In genomic region chr2:24935057-24935796, GRCm38 (mm10) we compare ENCODE assay signal across 8 mouse cellular contexts. TPM values are rescaled to one million over a fixed set of nuclear protein-coding genes. Genes with fewer than 3 reads are reported as not detected.
A peak's percentile ranks its signal among the peaks of the same experiment; 100 is the strongest.
DNase-seq lines count a peak whose midpoint lies in the region; ATAC-seq and TF ChIP-seq lines count a peak whose summit lies in the region.

Gene Arrdc1, minus strand, starts transcription at chr2:24935252.

- H3K9me3 ChIP-seq in erythroblast, embryonic 14.5 days (ENCODE audit: control insufficient read depth, low read length): no peaks in the 10 kb centered on the region
- no peaks in the 10 kb centered on the region for H3K9me3 ChIP-seq in heart, embryonic 11.5 days (replicated peaks; ENCODE audit: control insufficient read depth, low read length)
- no peaks in the 10 kb centered on the region for H3K9me3 ChIP-seq in kidney, embryonic 16.5 days (ENCODE audit: low read length)

- under 1% methylated on average over 42 of the region's 49 CpGs for WGBS in heart, embryonic 11.5 days (ENCODE audit: insufficient replicate concordance)
- under 1% methylated on average over 48 of the region's 49 CpGs for WGBS in kidney, embryonic 16.5 days
- WGBS in liver, adult 2 months: under 1% methylated on average over 49 of the region's 49 CpGs

- no peaks in the 10 kb centered on the region for H3K79me3 ChIP-seq in C2C12 (ENCODE audit: low read depth)

- no peak for TF ChIP-seq CTCF in C2C12 (IDR thresholded peaks at IDR 0.05; ENCODE audit: control insufficient read depth, insufficient read depth, insufficient read length)
- peak; percentile 43; the same call in 1 of the 2 replicates for TF ChIP-seq CTCF in brain, embryonic 14.5 days (IDR thresholded peaks at IDR 0.05; ENCODE audit: borderline replicate concordance, extremely low read depth, insufficient read depth, insufficient read length)
- peak; percentile 76 for TF ChIP-seq CTCF in liver, adult 2 months (IDR thresholded peaks at IDR 0.05; ENCODE audit: low read depth, low read length)

- H3K27ac ChIP-seq in heart, embryonic 11.5 days (ENCODE audit: low read depth, low read length): peak within 1 kb of the TSS; percentile 60; the same call in 1 of the 2 replicates
- H3K27ac ChIP-seq in kidney, embryonic 16.5 days (ENCODE audit: low read length): peak within 1 kb of the TSS; percentile 84
- H3K27ac ChIP-seq in liver, adult 2 months (replicated peaks; ENCODE audit: insufficient read depth, low read depth, low read length): peak within 1 kb of the TSS; percentile 11

- H3K4me1 ChIP-seq in erythroblast, embryonic 14.5 days (ENCODE audit: control insufficient read depth): peaks cover 24% of the 10 kb centered on the region
- H3K4me1 ChIP-seq in heart, embryonic 11.5 days (ENCODE audit: control insufficient read depth, insufficient read depth, low read length): no peaks in the 10 kb centered on the region
- peaks cover 12% of the 10 kb centered on the region for H3K4me1 ChIP-seq in kidney, embryonic 16.5 days (ENCODE audit: insufficient read depth, low read length)
- no peaks in the 10 kb centered on the region for H3K4me1 ChIP-seq in liver, adult 2 months (ENCODE audit: control insufficient read depth, insufficient read depth, low read length)

- peak; percentile 94 for ATAC-seq in heart, embryonic 11.5 days (replicated peaks; ENCODE audit: insufficient number of reproducible peaks, low FRiP score, low TSS enrichment)
- peak; percentile 96 for ATAC-seq in kidney, embryonic 16.5 days (ENCODE audit: low FRiP score, low TSS enrichment)

- H3K27me3 ChIP-seq in C2C12 (ENCODE audit: control insufficient read depth, insufficient read depth, insufficient read length) (peaks cover 8% of the 10 kb centered on the region), myocyte (ENCODE audit: control insufficient read depth, insufficient read depth, insufficient read length) (peaks cover 11% of the 10 kb centered on the region)
- H3K27me3 ChIP-seq in erythroblast, embryonic 14.5 days (ENCODE audit: control insufficient read depth): peaks cover 19% of the 10 kb centered on the region
- H3K27me3 ChIP-seq in heart, embryonic 11.5 days (ENCODE audit: control insufficient read depth, insufficient read depth, low read length): no peaks in the 10 kb centered on the region
- no peaks in the 10 kb centered on the region for H3K27me3 ChIP-seq in kidney, embryonic 16.5 days (ENCODE audit: insufficient read depth, low read length)
- no peaks in the 10 kb centered on the region for H3K27me3 ChIP-seq in liver, adult 2 months (ENCODE audit: control insufficient read depth, insufficient read depth, low read length)
- H3K27me3 ChIP-seq in splenic B cell, adult 2 months (ENCODE audit: control insufficient read depth, insufficient read depth, low read length, poor library complexity, severe bottlenecking): no peaks in the 10 kb centered on the region

- peak; percentile 96 for DNase-seq in brain, embryonic 14.5 days (ENCODE audit: low read depth)
- DNase-seq in liver, adult 2 months (ENCODE audit: extremely low read depth, low read depth, low spot score): peak; percentile 92
- peak; percentile 99 for DNase-seq in splenic B cell, adult 2 months (ENCODE audit: low read depth, low spot score)

- no peaks in the 10 kb centered on the region for H3K36me3 ChIP-seq in C2C12 (ENCODE audit: control insufficient read depth, insufficient read depth)
- no peaks in the 10 kb centered on the region for H3K36me3 ChIP-seq in erythroblast, embryonic 14.5 days (ENCODE audit: control insufficient read depth)
- H3K36me3 ChIP-seq in heart, embryonic 11.5 days (ENCODE audit: control insufficient read depth, insufficient read depth, low read length): no peaks in the 10 kb centered on the region
- H3K36me3 ChIP-seq in kidney, embryonic 16.5 days (ENCODE audit: insufficient read depth, low read length): no peaks in the 10 kb centered on the region
- H3K36me3 ChIP-seq in liver, adult 2 months (ENCODE audit: control insufficient read depth, insufficient read depth, low read length): no peaks in the 10 kb centered on the region
- H3K36me3 ChIP-seq in myocyte (ENCODE audit: control insufficient read depth, insufficient read depth): no peaks in the 10 kb centered on the region
- H3K36me3 ChIP-seq in splenic B cell, adult 2 months (ENCODE audit: control insufficient read depth, insufficient read depth, low read length, poor library complexity, severe bottlenecking): no peaks in the 10 kb centered on the region

- peak; percentile 47; the same call in 1 of the 2 replicates for TF ChIP-seq POLR2A in brain, embryonic 14.5 days (IDR thresholded peaks at IDR 0.05; ENCODE audit: borderline replicate concordance, extremely low read depth, insufficient read depth, insufficient read length, poor library complexity, severe bottlenecking)
- peak; percentile 60 for TF ChIP-seq POLR2A in liver, adult 2 months (IDR thresholded peaks at IDR 0.05; ENCODE audit: extremely low read depth, insufficient read depth, low read length)
- peak; percentile 56 for TF ChIP-seq POLR2A in myocyte (IDR thresholded peaks at IDR 0.05; ENCODE audit: insufficient read length, low read depth)

- H3K4me3 ChIP-seq in C2C12 (ENCODE audit: insufficient read depth, poor library complexity, severe bottlenecking): peak within 1 kb of the TSS; percentile 42
- peak within 1 kb of the TSS; percentile 85 for H3K4me3 ChIP-seq in erythroblast, embryonic 14.5 days (replicated peaks)
- H3K4me3 ChIP-seq in heart, embryonic 11.5 days (ENCODE audit: low read depth, low read length): peak within 1 kb of the TSS; percentile 74
- peak within 1 kb of the TSS; percentile 76 for H3K4me3 ChIP-seq in kidney, embryonic 16.5 days (ENCODE audit: low read length)
- H3K4me3 ChIP-seq in liver, adult 2 months (ENCODE audit: insufficient read depth, low read depth, low read length): peak within 1 kb of the TSS; percentile 73
- peak within 1 kb of the TSS; percentile 26 for H3K4me3 ChIP-seq in myocyte

- no peaks in the 10 kb centered on the region for H3K79me2 ChIP-seq in C2C12 (ENCODE audit: control insufficient read depth, insufficient read depth)
- H3K79me2 ChIP-seq in liver, adult 2 months (ENCODE audit: control insufficient read depth, insufficient read depth, low read length): no peaks in the 10 kb centered on the region
- H3K79me2 ChIP-seq in myocyte (ENCODE audit: control insufficient read depth, insufficient read depth): no peaks in the 10 kb centered on the region

- H3K9ac ChIP-seq in heart, embryonic 11.5 days (ENCODE audit: low read depth, low read length): peak within 1 kb of the TSS; percentile 71
- H3K9ac ChIP-seq in kidney, embryonic 16.5 days (replicated peaks; ENCODE audit: low read length): peak within 1 kb of the TSS; percentile 79
- H3K9ac ChIP-seq in liver, adult 2 months (ENCODE audit: low read depth, low read length): peak within 1 kb of the TSS; percentile 81

- peak within 1 kb of the TSS; percentile 77 for H3ac ChIP-seq in C2C12 (ENCODE audit: control insufficient read depth, insufficient read length, low read depth)
- peak within 1 kb of the TSS; percentile 15 for H3ac ChIP-seq in myocyte (ENCODE audit: control insufficient read depth, insufficient read length)

- H3K4me2 ChIP-seq in heart, embryonic 11.5 days: peak within 1 kb of the TSS; percentile 99
- peak within 1 kb of the TSS; percentile 90 for H3K4me2 ChIP-seq in kidney, embryonic 16.5 days (replicated peaks; ENCODE audit: low read depth, low read length)
- H3K4me2 ChIP-seq in myocyte (ENCODE audit: low read depth): peak within 1 kb of the TSS; percentile 91

TF ChIP-seq in C2C12, 6 proteins besides CTCF, POLR2A, EP300 and RAD21:
- no peak for TF ChIP-seq FOSL1 (IDR thresholded peaks at IDR 0.05; ENCODE audit: insufficient read depth, low read length, poor library complexity, severe bottlenecking)
- peak; percentile 50 for TF ChIP-seq MYOD1 (IDR thresholded peaks at IDR 0.05; ENCODE audit: control insufficient read depth, insufficient read length, low read depth)
- TF ChIP-seq MAX (IDR thresholded peaks at IDR 0.05): peak; percentile 45
- no peak for TF ChIP-seq CEBPB (IDR thresholded peaks at IDR 0.05; ENCODE audit: low read depth)

TF ChIP-seq in myocyte, 11 proteins besides CTCF, POLR2A, EP300 and RAD21:
- TF ChIP-seq POLR2AphosphoS2 (IDR thresholded peaks at IDR 0.05; ENCODE audit: insufficient read length, low read depth) (peak; percentile 41), REST (IDR thresholded peaks at IDR 0.05; ENCODE audit: insufficient read depth, insufficient read length) (no peak), MYOG (IDR thresholded peaks at IDR 0.05; ENCODE audit: control insufficient read depth in 1 of 3, insufficient read depth in 1 of 3, insufficient read length in 2 of 3, low read depth in 2 of 3) (peak in 2 of 3 experiments; percentile 51 to 74), MYOD1 (IDR thresholded peaks at IDR 0.05; ENCODE audit: control insufficient read depth in 1 of 3, insufficient read length in 2 of 3, low read depth in 2 of 3) (peak in 2 of 3 experiments; percentile 75 to 84)

RNA-seq across cellular contexts. Expression of gene Arrdc1, which starts in this region (rescaled TPM):
- polyA plus RNA-seq in C2C12 (2012; fragmentation: generic; extraction: Trizol) (6.6 TPM), myocyte (2012; fragmentation: generic; extraction: Trizol) (4.8 TPM)
- polyA plus RNA-seq in brain, embryonic 14.5 days (2012; rRNA removed): 53.1 and 82.3 TPM in 2 replicates
- polyA plus RNA-seq in erythroblast, embryonic 14.5 days (2012): 1.7 and 2.5 TPM in 2 replicates
- 10.3 and 12.3 TPM in 2 replicates for polyA plus RNA-seq in heart, embryonic 11.5 days (2014; fragmentation: Nextera tagmentation; extraction: Ambion mirVana)
- polyA plus RNA-seq in kidney, embryonic 16.5 days (2015; fragmentation: Nextera tagmentation; extraction: Ambion mirVana): 63.3 and 63.5 TPM in 2 replicates
- total RNA-seq in liver, adult 2 months (2014; rRNA removed): 2.5 and 3.1 TPM in 2 replicates
- 7.4 and 12.7 TPM in 2 replicates for polyA plus RNA-seq in liver, adult 2 months (2012; rRNA removed)

Comparison
In these comparisons a context has a peak if more than half of its experiments do, and no peak if none do; other contexts are left out.
1. Peak in every context shown above with its lines: DNase-seq, ATAC-seq, H3K4me3 ChIP-seq and H3K27ac ChIP-seq.
2. H3K4me3 ChIP-seq: peak in every context shown above with its lines; median percentile 85 in erythroblast, embryonic 14.5 days; 76 in kidney, embryonic 16.5 days; 74 in heart, embryonic 11.5 days; 73 in liver, adult 2 months; 42 in C2C12; 26 in myocyte.
3. H3K27ac ChIP-seq: peak in every context shown above with its lines; median percentile 84 in kidney, embryonic 16.5 days; 60 in heart, embryonic 11.5 days; 11 in liver, adult 2 months.